Mouse (Mus musculus): Measurements from ENCODE around the gene Zmat5.

The Zmat5 gene

GRCm38 (mm10) chr11:4769881-4770280, 65.4 kb downstream of the Zmat5 start:
- in situ Hi-C loops (cut with MboI, MseI), result no loop called here

GRCm38 (mm10) chr11:4771756-4772155, 67.3 kb downstream of the Zmat5 start:
- in situ Hi-C loops (cut with MboI, MseI), result no loop called here

GRCm38 (mm10) chr11:4772925-4773324, 68.4 kb downstream of the Zmat5 start:
- in situ Hi-C loops (cut with MboI, MseI), result no loop called here

GRCm38 (mm10) chr11:4780927-4781326, 76.4 kb downstream of the Zmat5 start:
- in situ Hi-C loops (cut with MboI, MseI), result no loop called here

- in situ Hi-C loops (cut with MboI, MseI), result no loop called here
These were observed 78.6 kb downstream of the Zmat5 start for GRCm38 (mm10) chr11:4783116-4783515.

GRCm38 (mm10) chr11:4784629-4785142, 80.2 kb downstream of the Zmat5 start:
- in situ Hi-C loops (cut with MboI, MseI), result no loop called here

Measured in T-helper 1 cell (primary cell).